ENCODE assay signal across 15 mouse cellular contexts in genomic region chr7:74045166-74045957, GRCm38 (mm10). TPM values are rescaled to one million over a fixed set of nuclear protein-coding genes. Genes with fewer than 3 reads are reported as not detected.
"Had no signal": no experiment of that assay in that cellular context is flagged by ENCODE, and none has a peak within 500 bp of the region (broad histone marks: within the 10 kb centered on the region; RNA-seq: fewer than 3 reads in every experiment).

No protein-coding gene starts in this region.

- H3K4me2 ChIP-seq: liver, embryonic 13.5 days; neural tube, embryonic 12.5 days; neural tube, embryonic 15.5 days had no signal

- DNase-seq: kidney, adult 2 months; kidney, postnatal 25 days; layer of hippocampus, adult 9-11 months; liver, embryonic 13.5 days; lung, adult 2 months; lung, postnatal 14 days; lung, postnatal 4 days; thymus, adult 18-20 months; thymus, postnatal 36 days had no signal

- H3K27ac ChIP-seq: kidney, postnatal 0 days; layer of hippocampus, adult 2 months; liver, embryonic 13.5 days; neural tube, embryonic 12.5 days; neural tube, embryonic 15.5 days had no signal

- H3K4me3 ChIP-seq: layer of hippocampus, adult 2 months; liver, embryonic 13.5 days; neural tube, embryonic 12.5 days; neural tube, embryonic 15.5 days had no signal

- H3K27me3 ChIP-seq: liver, embryonic 13.5 days; neural tube, embryonic 12.5 days; neural tube, embryonic 15.5 days had no signal

- H3K9ac ChIP-seq: liver, embryonic 13.5 days; neural tube, embryonic 12.5 days; neural tube, embryonic 15.5 days had no signal

- H3K4me1 ChIP-seq: liver, embryonic 13.5 days had no signal

- H3K9me3 ChIP-seq: liver, embryonic 13.5 days; neural tube, embryonic 12.5 days; neural tube, embryonic 15.5 days had no signal

- H3K36me3 ChIP-seq: liver, embryonic 13.5 days; neural tube, embryonic 12.5 days; neural tube, embryonic 15.5 days had no signal

RNA-seq across cellular contexts. Expression of gene St8sia2, which starts 31.9 kb away (rescaled TPM):
- total RNA-seq: liver, adult 2 months; megakaryocyte-erythroid progenitor cell, adult 5-6 weeks had no signal
